Mouse (Mus musculus) small intestine, adult 2 months (tissue): ENCODE results near the gene Nt5c2. TPM values are rescaled to one million over a fixed set of nuclear protein-coding genes. Genes with fewer than 3 reads are reported as not detected.

Experiments used
- H3K27ac ChIP-seq: fragments of 200-500 bp; 2 replicates; pipeline ENCODE4 v1.5.1; 2012; ENCODE audit warnings: low read depth, low read length, control low read depth, inconsistent platforms; ENCODE audit not compliant: insufficient read depth
- H3K27me3 ChIP-seq: fragments of 200-500 bp; 2 replicates; pipeline ENCODE4 v1.6.1; 2012; ENCODE audit warnings: mild to moderate bottlenecking, moderate library complexity, low read length, inconsistent platforms; ENCODE audit not compliant: control insufficient read depth, insufficient read depth
- H3K36me3 ChIP-seq: fragments of 200-500 bp; 2 replicates; pipeline ENCODE4 v1.6.1; 2012; ENCODE audit warnings: mild to moderate bottlenecking, low read length, control low read depth, inconsistent platforms; ENCODE audit not compliant: control insufficient read depth, insufficient read depth
- H3K4me1 ChIP-seq: fragments of 200-500 bp; 2 replicates; pipeline ENCODE4 v1.6.1; 2012; ENCODE audit warnings: low read length, inconsistent platforms, mixed read lengths; ENCODE audit not compliant: control insufficient read depth, insufficient read depth, insufficient read length
- H3K4me3 ChIP-seq: fragments of 200-500 bp; 2 replicates; pipeline ENCODE4 v1.5.1; 2012; ENCODE audit warnings: low read depth, mild to moderate bottlenecking, control low read depth, inconsistent platforms, low read length, moderate library complexity
- CTCF ChIP-seq: fragments of 200-500 bp; IDR thresholded peaks from 2 replicates; pipeline ENCODE4 v1.5.1; 2012; ENCODE audit warnings: low read depth, mild to moderate bottlenecking, control low read depth, inconsistent platforms, low read length, moderate library complexity, mixed read lengths; ENCODE audit not compliant: insufficient replicate concordance, insufficient read length; ENCODE audit errors: extremely low read depth
- POLR2A ChIP-seq: fragments of 200-500 bp; IDR thresholded peaks from 2 replicates; pipeline ENCODE4 v1.6.1; 2012; ENCODE audit warnings: low read depth, mild to moderate bottlenecking, control low read depth, inconsistent platforms, low read length, moderate library complexity
- WGBS: fragments of 180-500 bp; shearing (Covaris S2); methylation state at CpG from one replicate; pipeline ENCODE4 v1.1.7; 2018; 5-methylcytosine and 5-hydroxymethylcytosine counted together
- polyA plus RNA-seq: library from polyadenylated mRNA; depleted of rRNA; stranded (reverse); fragments of >200 nt; gene quantifications from 2 replicates; pipeline ENCODE4 v1.2.3, GENCODE M21; 2012; rRNA removed

Gene Nt5c2
- 4.4 and 6.1 TPM in 2 replicates for polyA plus RNA-seq

DNA sequence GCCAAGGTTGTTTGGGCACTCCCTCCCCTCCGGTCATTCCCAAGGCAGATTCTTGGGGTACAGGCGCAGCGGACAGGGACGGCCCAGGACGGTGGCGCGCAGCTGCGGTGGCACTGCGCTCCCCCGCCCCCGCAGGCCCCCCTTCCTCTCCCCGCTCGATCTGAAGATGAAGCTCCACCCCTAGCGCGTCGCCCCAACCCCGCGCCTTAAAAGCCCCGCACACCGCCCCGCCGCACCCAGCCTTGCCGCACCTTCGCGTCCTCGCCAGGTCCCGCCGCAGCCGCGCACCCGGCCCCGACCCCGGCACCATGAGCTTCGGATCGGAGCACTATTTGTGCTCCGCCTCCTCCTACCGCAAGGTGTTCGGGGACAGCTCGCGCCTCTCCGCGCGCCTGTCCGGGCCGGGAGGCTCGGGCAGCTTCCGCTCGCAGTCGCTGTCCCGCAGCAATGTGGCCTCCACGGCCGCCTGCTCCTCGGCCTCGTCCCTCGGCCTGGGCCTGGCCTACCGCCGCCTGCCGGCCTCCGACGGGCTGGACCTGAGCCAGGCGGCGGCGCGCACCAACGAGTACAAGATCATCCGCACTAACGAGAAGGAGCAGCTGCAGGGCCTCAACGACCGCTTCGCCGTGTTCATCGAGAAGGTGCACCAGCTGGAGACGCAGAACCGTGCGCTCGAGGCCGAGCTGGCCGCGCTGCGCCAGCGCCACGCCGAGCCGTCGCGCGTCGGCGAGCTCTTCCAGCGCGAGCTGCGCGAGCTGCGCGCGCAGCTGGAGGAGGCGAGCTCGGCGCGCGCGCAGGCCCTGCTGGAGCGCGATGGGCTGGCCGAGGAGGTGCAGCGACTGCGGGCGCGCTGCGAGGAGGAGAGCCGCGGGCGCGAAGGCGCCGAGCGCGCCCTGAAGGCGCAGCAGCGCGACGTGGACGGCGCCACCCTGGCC lies at the start of gene Nt5c2, which contains the start of gene Ina:
Gene Nt5c2 (minus strand): TSS at position 707 of the 935 bp plus-strand sequence.
Gene Ina (plus strand): TSS at position 252 of the 935 bp plus-strand sequence.
- Histone ChIP-seq H3K4me3 (peak within 1 kb of the TSS; percentile 43), H3K27ac (no peak within 1 kb of the TSS), H3K36me3 (no peaks in the 10 kb centered on the region), H3K4me1 (peaks cover 10% of the 10 kb centered on the region), H3K27me3 (peaks cover 33% of the 10 kb centered on the region)
- WGBS, result under 1% methylated on average over 117 of the region's 124 CpGs
- TF ChIP-seq POLR2A (no peak), CTCF (no peak)

DNA sequence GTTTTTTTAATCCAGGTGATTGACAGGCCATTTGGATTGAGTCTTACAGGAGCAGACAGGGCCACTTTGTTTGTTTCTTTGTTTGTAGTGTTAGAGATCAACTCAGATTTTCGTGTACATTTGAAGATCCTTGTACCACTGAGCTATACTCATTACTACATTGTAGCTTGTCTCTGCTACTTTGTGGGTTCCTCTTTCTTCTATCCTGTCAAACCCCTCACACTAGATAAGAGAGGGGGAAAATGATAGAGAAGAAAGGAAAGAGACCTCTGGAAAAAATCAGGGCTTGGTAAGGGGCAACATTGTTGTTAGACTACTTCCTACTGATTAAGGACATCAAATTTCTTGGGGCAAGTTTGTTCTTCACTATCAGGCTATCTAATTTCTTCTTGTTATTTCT lies 42.7 kb upstream of the Nt5c2 start:
- Histone ChIP-seq H3K4me3 (no peak overlapping the region), H3K36me3 (no peaks in the 10 kb centered on the region), H3K27ac (no peak overlapping the region), H3K4me1 (peaks cover 6% of the 10 kb centered on the region; the same call in 1 of the 2 replicates), H3K27me3 (no peaks in the 10 kb centered on the region)
- WGBS, result 80% methylated on average over 1 of the region's 1 CpGs
- TF ChIP-seq CTCF, result no peak
- no peak for TF ChIP-seq POLR2A

DNA sequence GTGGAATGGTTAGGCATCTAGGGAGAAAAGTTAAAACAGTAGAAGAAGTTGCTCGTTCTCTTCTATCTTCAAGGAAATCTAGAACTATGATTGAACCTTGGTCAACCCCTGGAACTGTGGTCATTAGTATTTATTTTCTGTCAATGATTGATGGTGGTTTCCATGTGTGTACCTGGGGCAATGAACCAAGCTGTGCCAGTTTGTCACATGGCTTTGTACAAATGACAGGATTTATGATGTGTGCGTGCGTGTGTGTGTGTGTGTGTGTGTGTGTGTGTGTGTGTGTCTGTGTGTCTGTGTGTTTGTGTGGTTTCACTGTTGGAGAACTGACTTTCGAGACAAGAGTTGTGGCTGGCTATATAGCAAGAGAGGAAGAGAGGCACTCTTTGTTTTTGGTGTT lies 38.5 kb upstream of the Nt5c2 start:
- Histone ChIP-seq H3K27ac (peak overlapping the region; percentile 81), H3K27me3 (no peaks in the 10 kb centered on the region), H3K4me1 (peaks cover 10% of the 10 kb centered on the region; the same call in 1 of the 2 replicates), H3K4me3 (no peak overlapping the region), H3K36me3 (no peaks in the 10 kb centered on the region)
- WGBS, result 17% methylated on average over 4 of the region's 4 CpGs
- TF ChIP-seq POLR2A (no peak), CTCF (no peak)

DNA sequence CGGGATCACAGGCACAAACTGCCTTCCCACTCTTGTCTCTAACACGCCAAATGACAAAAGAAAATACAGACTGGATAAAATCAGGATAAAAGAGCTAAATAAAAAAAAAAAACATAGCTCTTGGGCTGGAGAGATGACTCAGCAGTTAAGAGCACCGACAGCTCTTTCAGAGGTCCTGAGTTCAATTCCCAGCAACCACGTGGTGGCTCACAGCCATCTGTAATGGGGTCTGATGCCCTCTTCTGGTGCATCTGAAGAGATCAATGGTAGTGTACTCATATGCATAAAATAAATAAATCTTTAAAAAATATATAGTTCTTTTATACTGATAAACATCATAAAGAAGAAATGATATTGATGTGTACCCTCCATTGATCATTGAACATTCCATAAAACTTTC lies 38.0 kb upstream of the Nt5c2 start:
- Histone ChIP-seq H3K4me3 (no peak overlapping the region), H3K4me1 (peaks cover 10% of the 10 kb centered on the region; the same call in 1 of the 2 replicates), H3K27ac (peak overlapping the region; percentile 81), H3K27me3 (no peaks in the 10 kb centered on the region), H3K36me3 (0 out of 2 replicates have a peak, but pooled peaks cover 2% of the 10 kb centered on the region)
- 56% methylated on average over 4 of the region's 4 CpGs for WGBS
- TF ChIP-seq CTCF, result no peak

DNA sequence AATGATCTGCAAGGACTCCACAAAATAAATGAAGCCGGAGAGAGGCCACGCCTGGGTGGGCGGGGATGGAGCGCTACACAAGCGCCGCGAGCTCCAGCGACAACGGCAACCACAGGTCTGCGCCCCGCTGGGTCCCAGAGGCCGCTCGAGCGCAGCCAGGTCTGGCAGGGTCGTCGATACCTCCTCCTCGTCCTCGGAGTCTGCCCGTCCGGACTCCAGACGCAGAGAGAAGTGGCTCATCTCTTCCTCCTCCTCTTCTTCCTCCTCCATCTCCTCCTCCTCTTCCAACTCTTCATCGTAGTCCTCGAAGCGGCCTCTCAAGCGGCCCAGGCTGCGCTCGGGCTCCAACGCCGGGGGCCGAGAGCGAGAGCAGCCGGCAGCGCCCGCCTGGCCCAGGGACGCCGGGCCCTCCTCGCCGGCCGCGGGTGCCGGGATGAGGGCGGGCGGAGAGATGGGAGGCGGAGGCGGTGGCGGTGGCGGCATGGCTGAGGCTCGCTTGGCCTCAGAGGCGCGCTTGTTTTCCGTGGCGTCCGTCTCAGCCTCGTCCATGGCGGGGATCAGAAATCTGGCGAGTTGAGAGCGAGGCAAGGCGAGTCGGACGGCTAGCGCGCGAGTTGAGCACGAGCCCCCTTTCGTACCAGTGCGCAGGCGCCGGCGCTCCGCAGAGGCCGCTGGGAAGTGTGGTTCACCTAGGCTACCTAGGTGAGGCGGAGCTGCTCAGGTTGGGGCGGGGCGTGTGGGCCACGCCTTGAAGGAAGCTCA lies 35.5 kb upstream of the Nt5c2 start, which contains the start of gene Pcgf6:
Gene Pcgf6 (minus strand): TSS at position 636 of the 762 bp plus-strand sequence.
- H3K4me1 ChIP-seq, result peaks cover 10% of the 10 kb centered on the region; the same call in 1 of the 2 replicates
- 1% methylated on average over 75 of the region's 75 CpGs for WGBS
- H3K27me3 ChIP-seq, result no peaks in the 10 kb centered on the region
- peak within 1 kb of the TSS; percentile 84 for H3K4me3 ChIP-seq
- peak within 1 kb of the TSS; percentile 44 for H3K27ac ChIP-seq
- peak; percentile 24; the same call in 1 of the 2 replicates for TF ChIP-seq POLR2A
- TF ChIP-seq CTCF, result no peak
- H3K36me3 ChIP-seq, result peaks cover 7% of the 10 kb centered on the region

DNA sequence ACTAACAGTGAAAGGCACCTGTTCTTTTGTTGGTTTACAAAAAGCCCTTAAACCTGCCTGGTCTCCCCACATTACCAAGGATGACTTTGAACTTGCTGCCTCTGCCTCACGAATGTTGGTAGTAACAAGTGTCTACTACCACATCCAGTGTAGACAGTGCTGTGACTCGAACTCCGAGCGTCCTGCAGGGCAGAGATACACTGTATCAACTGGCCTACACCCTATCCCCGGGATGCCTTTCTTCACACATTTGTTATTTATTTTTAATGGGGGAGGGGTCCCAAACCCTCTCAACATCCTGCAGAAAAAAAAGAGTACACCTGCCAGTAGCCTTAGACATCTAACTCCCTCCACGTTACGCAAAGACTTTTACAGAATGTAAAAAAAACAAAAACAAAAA lies 34.9 kb upstream of the Nt5c2 start:
- Histone ChIP-seq H3K36me3 (peaks cover 7% of the 10 kb centered on the region), H3K27me3 (no peaks in the 10 kb centered on the region), H3K4me1 (peaks cover 10% of the 10 kb centered on the region; the same call in 1 of the 2 replicates), H3K4me3 (peak overlapping the region; percentile 84), H3K27ac (no peak overlapping the region)
- no peak for TF ChIP-seq CTCF
- WGBS, result 3% methylated on average over 7 of the region's 7 CpGs

DNA sequence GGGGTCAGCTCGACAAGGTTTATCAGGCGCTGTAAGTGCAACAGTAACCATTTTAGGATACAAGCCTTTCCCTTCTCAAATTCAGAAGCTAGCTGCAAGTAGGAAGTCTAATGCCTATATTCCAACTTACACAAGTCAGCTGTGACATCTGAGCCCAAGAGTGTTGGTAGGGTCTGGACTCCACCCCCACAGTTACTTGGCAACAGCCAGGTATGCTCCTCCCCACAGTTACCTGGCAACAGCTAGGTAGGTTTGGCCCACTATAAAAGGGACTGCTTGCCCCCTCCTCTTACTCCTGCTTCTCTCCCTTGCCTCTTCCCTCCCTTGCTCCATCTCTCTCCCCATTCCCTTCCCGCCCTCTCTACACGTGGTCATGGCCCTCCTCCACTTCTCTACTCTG lies 34.1 kb upstream of the Nt5c2 start:
- 59% methylated on average over 4 of the region's 4 CpGs for WGBS
- TF ChIP-seq POLR2A (no peak), CTCF (no peak)

More for the DNA sequence above, 34.1 kb upstream of the Nt5c2 start:
- no peak overlapping the region for H3K4me3 ChIP-seq
- H3K4me1 ChIP-seq, result peaks cover 9% of the 10 kb centered on the region; the same call in 1 of the 2 replicates
- H3K36me3 ChIP-seq, result peaks cover 8% of the 10 kb centered on the region
- H3K27ac ChIP-seq, result no peak overlapping the region
- no peaks in the 10 kb centered on the region for H3K27me3 ChIP-seq
